Mouse (Mus musculus) left cerebral cortex, adult 18-20 months (tissue): ENCODE results near the gene AC124108.1. TPM values are rescaled to one million over a fixed set of nuclear protein-coding genes. Genes with fewer than 3 reads are reported as not detected.

Experiments used
- DNase-seq, 2 experiments: peaks; one replicate each; pipeline ENCODE4 v3.0.0; 2021 to 2022; ENCODE audit warnings: low spot score in 2 of 2, mixed read lengths in 1 of 2
- total RNA-seq, 2 experiments: library from RNA; stranded (reverse); gene quantifications; 2 replicates each; pipeline ENCODE4 v1.2.3; 2021

AC124108.1 gene
- total RNA-seq, 2 experiments from 2014 or later = 3.4 to 5.2 TPM

- no peak for DNase-seq
Observed at GRCm38 (mm10) chr1:132164780-132165518, 26.3 kb upstream of the AC124108.1 start.

- no peak for DNase-seq
Observed at GRCm38 (mm10) chr1:132165859-132166258, 25.4 kb upstream of the AC124108.1 start.

- DNase-seq = no peak
Observed at GRCm38 (mm10) chr1:132168115-132168767, 23.0 kb upstream of the AC124108.1 start.

GRCm38 (mm10) chr1:132170698-132171097 is 20.6 kb upstream of the AC124108.1 start:
- DNase-seq = no peak

- no peak for DNase-seq
Observed at GRCm38 (mm10) chr1:132171619-132172018, 19.6 kb upstream of the AC124108.1 start.

- DNase-seq = no peak
Observed at GRCm38 (mm10) chr1:132186303-132186702, 5.0 kb upstream of the AC124108.1 start.

GRCm38 (mm10) chr1:132188442-132189066 is 2.7 kb upstream of the AC124108.1 start:
- DNase-seq = no peak

GRCm38 (mm10) chr1:132189231-132189630 is 2.0 kb upstream of the AC124108.1 start:
- DNase-seq = no peak

- DNase-seq = peak; percentile 65 to 75
Observed at GRCm38 (mm10) chr1:132190040-132190513, 1.2 kb upstream of the AC124108.1 start.

- no peak for DNase-seq
Observed at GRCm38 (mm10) chr1:132190621-132191092, 600 bp upstream of the AC124108.1 start.

- DNase-seq = no peak
Observed at GRCm38 (mm10) chr1:132191786-132192680, 776 bp downstream of the AC124108.1 start.

GRCm38 (mm10) chr1:132193806-132194205 is 2.5 kb downstream of the AC124108.1 start:
- no peak for DNase-seq

- DNase-seq = no peak
Observed at GRCm38 (mm10) chr1:132194624-132195023, 3.4 kb downstream of the AC124108.1 start.

- DNase-seq = no peak
Observed at GRCm38 (mm10) chr1:132195100-132195499, 3.8 kb downstream of the AC124108.1 start.

- no peak for DNase-seq
Observed at GRCm38 (mm10) chr1:132195681-132196080, 4.4 kb downstream of the AC124108.1 start.

GRCm38 (mm10) chr1:132196337-132196736 is 5.1 kb downstream of the AC124108.1 start:
- DNase-seq = no peak

GRCm38 (mm10) chr1:132197666-132198065 is 6.4 kb downstream of the AC124108.1 start:
- no peak for DNase-seq

GRCm38 (mm10) chr1:132198401-132199071 is 7.3 kb downstream of the AC124108.1 start:
- no peak for DNase-seq

GRCm38 (mm10) chr1:132199244-132199643 is 8.0 kb downstream of the AC124108.1 start:
- peak; percentile 41 to 50 for DNase-seq

- peak; percentile 42 to 60 for DNase-seq
Observed at GRCm38 (mm10) chr1:132199934-132200333, 8.7 kb downstream of the AC124108.1 start.
